Mouse (Mus musculus) E14TG2a.4 (cell line): Measurements from ENCODE around the gene Kcnip1.

Experiments
- CTCF ChIP-seq: conservative IDR thresholded peaks from 2 replicates; pipeline ENCODE4 v1.5.1; 2014; ENCODE audit warnings: low read length
- POU5F1 ChIP-seq: IDR thresholded peaks from 2 replicates; pipeline ENCODE4 v1.6.1; 2014; ENCODE audit warnings: low read length, borderline replicate concordance

- TF ChIP-seq CTCF (no peak), POU5F1 (no peak)
Observed at GRCm38 (mm10) chr11:33887660-33888059, 105.3 kb downstream of the Kcnip1 start.
